Mouse (Mus musculus) lung, postnatal 0 days (tissue): ENCODE results near the gene Dand5.
A peak's percentile ranks its signal among the peaks of the same experiment; 100 is the strongest.

ENCODE experiments used
- CTCF ChIP-seq: IDR thresholded peaks from 2 replicates; pipeline ENCODE4 v1.5.1; 2016; ENCODE audit warnings: antibody characterized with exemption, mild to moderate bottlenecking
- EP300 ChIP-seq: IDR thresholded peaks from 2 replicates; pipeline ENCODE4 v1.6.1; 2016; ENCODE audit warnings: antibody characterized with exemption, mild to moderate bottlenecking, control low read depth

GRCm38 (mm10) chr8:84799999-84800831, 22.4 kb downstream of the Dand5 start, which contains the start of gene Nfix:
- TF ChIP-seq CTCF (peak; percentile 20; the same call in 1 of the 2 replicates), EP300 (no peak)
